Mouse (Mus musculus) neural tube, embryonic 11.5 days (tissue): Measurements from ENCODE around the gene Cldn14. TPM values are rescaled to one million over a fixed set of nuclear protein-coding genes. Genes with fewer than 3 reads are reported as not detected.

ENCODE experiments used
- ATAC-seq: fragments of 200-750 bp; cut with Nextera tagmentation; 2 replicates; pipeline ENCODE4 v1.8.0; 2017; ENCODE audit warnings: moderate number of reproducible peaks, mild to moderate bottlenecking, moderate TSS enrichment, moderate library complexity; ENCODE audit not compliant: insufficient read depth, low FRiP score, low TSS enrichment
- DNase-seq: peaks from one replicate; pipeline ENCODE4 v3.0.0-alpha.2; 2015; ENCODE audit warnings: low spot score
- H3K27ac ChIP-seq: fragments of 300-500 bp; sonication (generic); 2 replicates; pipeline ENCODE4 v1.5.1; 2014; ENCODE audit warnings: low read depth, mild to moderate bottlenecking, low read length
- H3K27me3 ChIP-seq: fragments of 300-500 bp; sonication (generic); 2 replicates; pipeline ENCODE4 v1.6.1; 2014; ENCODE audit warnings: mild to moderate bottlenecking, low read length, mixed read lengths; ENCODE audit not compliant: control insufficient read depth, insufficient read depth
- H3K36me3 ChIP-seq: fragments of 300-500 bp; sonication (generic); 2 replicates; pipeline ENCODE4 v1.6.1; 2014; ENCODE audit warnings: mild to moderate bottlenecking, low read length, moderate library complexity, mixed read lengths; ENCODE audit not compliant: control insufficient read depth, insufficient read depth
- H3K4me1 ChIP-seq: fragments of 300-500 bp; sonication (generic); 2 replicates; pipeline ENCODE4 v1.6.1; 2014; ENCODE audit warnings: low read length, mixed read lengths; ENCODE audit not compliant: control insufficient read depth, insufficient read depth
- H3K4me2 ChIP-seq: fragments of 300-500 bp; sonication (generic); 2 replicates; pipeline ENCODE4 v1.6.1; 2014; ENCODE audit warnings: low read depth, mild to moderate bottlenecking, moderate library complexity
- H3K4me3 ChIP-seq: fragments of 300-500 bp; sonication (generic); 2 replicates; pipeline ENCODE4 v1.5.1; 2014; ENCODE audit warnings: low read depth, low read length
- H3K9ac ChIP-seq: fragments of 300-500 bp; sonication (generic); 2 replicates; pipeline ENCODE4 v1.6.1; 2014; ENCODE audit warnings: mild to moderate bottlenecking, low read length
- H3K9me3 ChIP-seq: fragments of 300-500 bp; sonication (generic); 2 replicates; pipeline ENCODE4 v1.6.1; 2016; ENCODE audit warnings: low read length; ENCODE audit not compliant: control insufficient read depth
- WGBS: fragments of 180-500 bp; shearing (Covaris S2); extraction: QIAGEN DNeasy Blood & Tissue Kit; methylation state at CpG from one replicate; pipeline ENCODE4 v1.1.7; 2014; 5-methylcytosine and 5-hydroxymethylcytosine counted together
- polyA plus RNA-seq: library from polyadenylated mRNA; unstranded; fragments of >200 nt; fragmentation: Nextera tagmentation; extraction: Ambion mirVana; gene quantifications from 2 replicates; pipeline ENCODE4 v1.2.1, GENCODE M21; 2014

The Cldn14 gene
- polyA plus RNA-seq, 1 experiment from 2014 or later: 0.52 TPM

DNA sequence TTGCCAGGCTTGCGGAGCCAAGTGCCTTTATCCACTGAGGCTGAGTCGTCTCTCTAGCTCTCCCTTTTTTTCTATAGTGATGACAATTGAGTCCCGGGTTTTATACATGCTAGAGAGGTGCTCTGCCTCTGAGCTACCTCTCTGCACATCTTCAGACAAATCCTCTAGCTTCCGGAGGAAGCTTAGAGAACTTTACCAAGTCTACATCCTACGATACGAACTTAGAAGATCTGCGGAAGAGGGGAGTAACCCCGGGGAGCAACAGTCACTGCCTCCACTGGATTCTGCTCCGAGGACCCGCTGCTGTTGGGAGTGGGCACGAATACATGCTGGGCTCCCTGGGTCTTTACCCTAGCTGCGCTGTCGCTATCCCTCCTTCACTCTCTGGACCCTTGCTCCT lies 74.0 kb downstream of the Cldn14 start:
- 13% methylated on average over 13 of the region's 13 CpGs for WGBS
- ATAC-seq (no peak), DNase-seq (no peak)
- Histone ChIP-seq H3K4me1 (no peaks in the 10 kb centered on the region), H3K27me3 (peaks cover 13% of the 10 kb centered on the region; the same call in 1 of the 2 replicates), H3K4me3 (no peak overlapping the region), H3K36me3 (no peaks in the 10 kb centered on the region), H3K4me2 (no peak overlapping the region), H3K9ac (no peak overlapping the region), H3K27ac (no peak overlapping the region), H3K9me3 (no peaks in the 10 kb centered on the region)

DNA sequence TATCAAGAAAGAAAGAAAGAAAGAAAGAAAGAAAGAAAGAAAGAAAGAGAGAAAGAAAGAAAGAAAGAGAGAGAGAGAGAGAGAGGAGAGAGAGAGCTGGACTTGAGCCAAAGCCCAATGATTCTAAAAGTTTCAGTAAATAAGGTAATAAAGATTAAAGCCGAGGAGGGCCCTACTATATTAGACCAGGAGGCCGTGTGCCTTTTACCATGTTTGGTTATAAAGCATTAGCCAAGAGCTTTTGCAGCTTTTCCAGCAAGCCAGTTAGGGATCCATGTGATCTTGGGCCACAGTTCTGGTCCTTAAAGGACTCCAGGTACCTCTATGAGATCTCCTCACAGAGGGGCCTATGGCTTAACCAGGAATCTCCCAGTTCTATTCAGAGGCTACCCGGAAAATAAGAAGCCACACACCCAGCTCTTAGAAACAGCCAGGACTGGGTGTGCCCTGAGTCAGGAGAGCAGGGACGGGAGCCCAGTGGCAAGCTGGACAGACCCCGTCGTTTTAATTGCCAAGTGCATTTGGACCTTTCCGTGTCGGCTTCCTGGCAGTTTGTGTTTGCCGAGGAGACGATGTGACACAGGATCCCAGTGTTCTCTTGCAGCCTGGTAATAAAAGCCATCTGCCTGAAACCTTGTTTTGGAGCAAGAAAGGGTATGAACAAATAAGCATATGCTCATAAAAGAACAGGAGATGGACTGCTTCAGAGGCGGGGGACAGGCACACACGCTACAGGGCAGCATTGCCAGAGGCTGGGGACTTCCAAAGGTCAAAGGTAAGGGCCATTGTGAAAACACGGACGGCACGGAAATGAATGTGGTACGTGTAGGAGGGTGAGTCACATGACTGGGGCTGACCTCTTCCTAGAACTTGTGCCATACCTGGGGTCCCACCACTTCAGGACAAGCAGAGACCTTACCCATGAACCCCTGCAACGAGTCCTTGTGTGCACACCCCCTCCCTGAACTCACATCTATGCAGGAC lies 76.2 kb downstream of the Cldn14 start:
- WGBS: 52% methylated on average over 17 of the region's 17 CpGs
- Histone ChIP-seq H3K27me3 (peaks cover 13% of the 10 kb centered on the region; the same call in 1 of the 2 replicates), H3K4me3 (no peak overlapping the region), H3K4me1 (no peaks in the 10 kb centered on the region), H3K4me2 (no peak overlapping the region), H3K36me3 (no peaks in the 10 kb centered on the region), H3K9ac (no peak overlapping the region), H3K27ac (no peak overlapping the region), H3K9me3 (no peaks in the 10 kb centered on the region)
- no peak for DNase-seq
- no peak for ATAC-seq

DNA sequence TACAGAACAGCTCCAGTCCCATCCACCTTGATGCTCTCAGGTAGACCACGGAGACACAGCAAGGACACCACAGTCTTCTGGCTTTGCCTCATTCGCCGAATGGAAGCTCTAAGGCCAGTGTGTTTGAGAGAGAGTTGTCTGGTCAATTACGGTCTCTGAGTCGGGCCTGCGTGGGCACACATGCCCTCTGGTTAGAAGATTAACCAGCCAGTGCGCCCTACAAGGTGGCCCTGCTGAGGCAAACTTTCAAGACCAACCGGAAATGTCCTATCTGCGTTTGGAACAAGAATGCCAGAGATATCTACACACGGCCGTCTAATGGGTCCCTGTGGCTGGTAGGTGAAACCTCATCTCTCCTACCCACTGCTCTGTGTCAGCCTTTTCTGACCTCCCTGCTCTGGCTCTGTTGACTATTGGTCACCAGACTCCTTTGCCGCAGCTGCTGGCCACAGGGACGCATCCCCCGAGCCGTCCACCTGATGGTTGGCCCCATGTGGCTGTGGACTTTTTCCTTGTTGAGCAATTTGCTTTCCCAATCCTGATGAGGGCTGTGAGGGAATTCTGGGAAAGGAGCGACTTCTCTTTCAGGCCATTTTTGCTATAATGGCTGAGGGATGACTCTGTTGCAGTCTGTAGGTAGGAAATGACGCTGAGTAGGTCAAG lies 79.1 kb downstream of the Cldn14 start:
- H3K9ac ChIP-seq: no peak overlapping the region
- H3K9me3 ChIP-seq: no peaks in the 10 kb centered on the region
- H3K4me2 ChIP-seq: no peak overlapping the region
- no peak for ATAC-seq
- H3K27me3 ChIP-seq: 0 out of 2 replicates have a peak, but pooled peaks cover 3% of the 10 kb centered on the region
- WGBS: 91% methylated on average over 17 of the region's 17 CpGs
- H3K36me3 ChIP-seq: no peaks in the 10 kb centered on the region
- no peaks in the 10 kb centered on the region for H3K4me1 ChIP-seq
- no peak overlapping the region for H3K27ac ChIP-seq
- no peak overlapping the region for H3K4me3 ChIP-seq
- DNase-seq: no peak

DNA sequence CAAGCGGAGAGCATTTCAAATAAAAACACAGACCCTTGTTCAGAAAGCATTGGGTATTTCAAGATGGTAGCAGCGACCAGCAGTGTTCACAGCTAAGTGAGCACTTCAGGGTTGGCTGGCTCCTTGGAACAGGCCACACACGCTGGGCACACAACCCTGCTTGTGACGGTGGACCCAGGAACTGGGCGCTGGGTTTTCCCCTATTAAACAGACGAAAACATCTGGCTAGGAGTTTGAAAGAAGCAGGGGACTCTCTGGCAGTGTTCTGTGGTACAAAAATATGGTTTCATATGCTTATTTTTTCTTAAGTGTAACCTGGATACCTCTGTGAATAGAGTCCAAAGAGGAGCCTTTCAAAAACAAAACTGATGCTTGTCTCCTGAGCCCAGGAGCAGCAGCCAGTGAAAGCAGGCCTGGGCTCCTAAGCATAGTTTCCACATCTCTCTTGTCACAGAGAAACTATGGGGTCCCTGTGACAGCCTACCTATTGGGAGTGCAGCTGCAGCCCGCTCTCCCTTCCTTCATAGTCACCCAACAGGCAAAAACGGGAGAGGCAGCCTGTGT lies 82.9 kb downstream of the Cldn14 start:
- no peak for DNase-seq
- Histone ChIP-seq H3K9me3 (no peaks in the 10 kb centered on the region), H3K4me2 (no peak overlapping the region), H3K27me3 (no peaks in the 10 kb centered on the region), H3K9ac (no peak overlapping the region), H3K4me3 (no peak overlapping the region), H3K36me3 (no peaks in the 10 kb centered on the region), H3K27ac (no peak overlapping the region), H3K4me1 (no peaks in the 10 kb centered on the region)
- ATAC-seq: no peak
- 74% methylated on average over 8 of the region's 8 CpGs for WGBS

DNA sequence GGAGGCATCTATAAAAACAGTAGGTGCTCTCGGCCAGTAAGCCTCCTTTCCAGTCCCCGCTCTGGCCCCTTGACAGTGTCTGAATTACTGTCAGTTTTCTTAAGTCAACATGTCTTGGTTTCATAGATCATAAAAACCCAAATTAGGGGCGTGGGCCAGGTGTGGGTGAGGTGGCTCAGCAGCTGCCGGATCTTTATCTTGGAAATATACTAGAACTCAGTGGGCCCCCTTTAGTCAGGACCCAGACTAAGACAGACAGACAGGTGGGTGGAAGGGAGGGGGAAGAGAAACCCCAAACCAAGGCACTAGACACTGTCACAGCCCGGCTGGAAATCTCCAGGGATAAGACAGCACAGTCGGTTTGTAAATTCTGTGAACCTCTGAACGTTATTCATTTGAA lies 84.8 kb downstream of the Cldn14 start:
- Histone ChIP-seq H3K27me3 (no peaks in the 10 kb centered on the region), H3K27ac (no peak overlapping the region), H3K4me3 (no peak overlapping the region), H3K4me1 (no peaks in the 10 kb centered on the region), H3K36me3 (no peaks in the 10 kb centered on the region), H3K4me2 (no peak overlapping the region), H3K9ac (no peak overlapping the region), H3K9me3 (no peaks in the 10 kb centered on the region)
- 78% methylated on average over 7 of the region's 7 CpGs for WGBS
- DNase-seq: no peak
- ATAC-seq: no peak

DNA sequence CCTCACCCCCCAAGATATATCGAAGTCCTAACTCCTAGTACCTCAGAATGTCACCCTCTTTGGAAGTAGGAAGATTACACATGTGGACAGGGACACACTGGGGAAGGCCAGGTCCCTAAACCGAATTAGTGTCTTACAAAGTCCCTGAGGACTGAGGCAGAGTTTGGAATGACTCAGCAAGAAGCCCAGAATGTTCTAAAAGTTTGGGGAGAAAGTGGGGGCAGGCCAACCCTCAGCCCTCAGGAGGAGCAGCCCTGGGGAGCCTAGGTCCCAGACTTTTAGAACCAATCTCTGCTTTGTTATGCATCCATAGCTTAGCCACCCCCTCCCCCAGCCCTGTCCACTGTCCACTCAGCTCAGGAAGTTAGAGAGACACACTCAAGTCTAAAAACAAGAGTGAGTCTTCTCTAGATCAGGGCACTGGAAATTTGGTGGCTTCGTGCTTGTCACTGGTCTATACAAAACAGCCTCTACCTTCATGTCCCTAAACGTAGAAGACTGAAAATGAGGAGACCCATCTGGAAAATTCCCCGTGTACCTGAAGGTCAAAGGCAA lies 85.7 kb downstream of the Cldn14 start:
- ATAC-seq: no peak
- Histone ChIP-seq H3K9me3 (no peaks in the 10 kb centered on the region), H3K4me3 (no peak overlapping the region), H3K9ac (no peak overlapping the region), H3K4me1 (no peaks in the 10 kb centered on the region), H3K27me3 (no peaks in the 10 kb centered on the region), H3K4me2 (no peak overlapping the region), H3K27ac (no peak overlapping the region), H3K36me3 (no peaks in the 10 kb centered on the region)
- no peak for DNase-seq
- 77% methylated on average over 5 of the region's 5 CpGs for WGBS

DNA sequence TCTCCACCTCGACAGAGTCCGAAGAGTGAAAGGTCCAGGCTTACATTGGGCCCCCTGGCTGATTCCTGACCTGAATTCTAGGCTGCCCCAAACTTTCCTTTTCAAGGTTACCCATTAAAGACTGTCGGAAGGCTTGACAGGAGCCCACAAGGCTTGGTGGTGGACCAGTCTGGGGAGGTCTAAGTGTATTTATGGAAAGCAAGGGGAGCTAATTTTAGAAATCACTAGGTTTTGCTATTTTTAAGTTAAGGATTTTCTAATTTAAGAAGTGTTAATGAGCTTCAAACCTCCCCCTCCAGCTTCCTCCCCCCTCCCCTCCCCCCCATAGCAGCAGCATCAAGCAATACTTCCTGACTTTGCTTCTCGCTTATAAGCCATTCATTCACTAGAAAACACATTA lies 88.0 kb downstream of the Cldn14 start:
- WGBS: 76% methylated on average over 4 of the region's 4 CpGs
- Histone ChIP-seq H3K36me3 (no peaks in the 10 kb centered on the region), H3K27me3 (no peaks in the 10 kb centered on the region), H3K9me3 (no peaks in the 10 kb centered on the region), H3K27ac (no peak overlapping the region), H3K4me1 (no peaks in the 10 kb centered on the region), H3K9ac (no peak overlapping the region), H3K4me3 (no peak overlapping the region), H3K4me2 (no peak overlapping the region)
- DNase-seq: no peak
- ATAC-seq: no peak

DNA sequence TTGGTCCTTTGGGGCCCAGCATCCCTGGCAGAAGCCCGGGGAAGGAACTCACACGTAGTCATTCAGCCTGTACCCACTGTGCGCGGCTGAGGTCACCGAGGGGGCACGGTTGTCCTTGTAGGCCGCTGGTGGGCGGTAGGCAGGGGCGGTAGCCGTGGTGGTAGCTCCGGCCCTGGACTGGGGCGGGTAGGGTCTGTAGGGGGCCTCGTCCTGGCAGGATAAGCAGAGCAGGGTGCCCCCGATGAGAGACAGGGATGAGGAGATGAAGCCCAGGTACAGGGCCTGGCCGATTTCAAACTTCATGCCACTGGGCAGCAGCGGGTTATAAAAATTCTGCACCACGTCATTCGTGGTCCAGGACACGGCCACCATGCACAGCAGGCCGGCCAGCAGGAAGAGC lies 89.4 kb downstream of the Cldn14 start:
- no peaks in the 10 kb centered on the region for H3K9me3 ChIP-seq
- H3K36me3 ChIP-seq: no peaks in the 10 kb centered on the region
- H3K9ac ChIP-seq: no peak overlapping the region
- no peak overlapping the region for H3K4me3 ChIP-seq
- H3K4me2 ChIP-seq: no peak overlapping the region
- no peaks in the 10 kb centered on the region for H3K27me3 ChIP-seq
- no peak; the same call in 1 of the 2 replicates for ATAC-seq
- H3K4me1 ChIP-seq: no peaks in the 10 kb centered on the region
- peak; percentile 38 for DNase-seq
- no peak overlapping the region for H3K27ac ChIP-seq
- WGBS: 68% methylated on average over 20 of the region's 20 CpGs
